Mouse (Mus musculus) left cerebral cortex, adult 2 months (tissue): ENCODE results near the gene Hs6st2. TPM values are rescaled to one million over a fixed set of nuclear protein-coding genes. Genes with fewer than 3 reads are reported as not detected.

Source experiments
- DNase-seq, 2 experiments: peaks; one replicate each; pipeline ENCODE4 v3.0.0; 2021 to 2022; ENCODE audit warnings: low spot score in 2 of 2, mixed read lengths in 1 of 2; ENCODE audit errors: extremely low spot score in 1 of 2
- H3K27ac ChIP-seq: fragments of 200-600 bp; 2 replicates; pipeline ENCODE4 v1.8.1; 2022
- H3K4me3 ChIP-seq: fragments of 200-600 bp; 2 replicates; pipeline ENCODE4 v1.8.1; 2022
- CTCF ChIP-seq: fragments of 200-600 bp; IDR thresholded peaks from 2 replicates; pipeline ENCODE4 v1.8.1; 2022; ENCODE audit warnings: antibody characterized with exemption, mild to moderate bottlenecking, moderate library complexity
- intact Hi-C: fragments of 180-260 bp; cut with DNase I; formaldehyde crosslinking; loops from one replicate; pipeline ENCODE4 v1.15.1; 2025
- total RNA-seq, 2 experiments: library from RNA; stranded (reverse); gene quantifications; 2 replicates each; pipeline ENCODE4 v1.2.3; 2021

Gene Hs6st2
- total RNA-seq, 2 experiments from 2014 or later: 32.3 to 37.6 TPM

DNA sequence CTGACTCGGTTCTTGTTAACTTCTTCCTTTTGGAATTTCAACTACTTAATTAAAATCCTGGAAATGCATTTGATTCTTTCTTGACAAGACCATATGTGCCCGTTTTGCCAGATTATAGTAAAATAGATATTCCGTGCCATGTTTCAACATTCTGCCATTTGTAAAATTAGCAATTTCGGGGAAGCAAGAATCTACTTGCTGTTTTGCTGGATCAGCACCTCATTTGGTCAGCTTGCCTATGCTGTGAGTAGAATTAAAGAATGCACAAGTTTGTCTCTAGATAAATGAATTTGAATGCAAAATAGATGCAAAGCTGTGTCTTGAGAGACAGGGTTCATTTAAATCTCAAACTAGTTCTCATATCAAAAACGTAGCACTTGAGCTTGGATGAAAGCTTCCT, 142.0 kb downstream of the Hs6st2 start:
- no peak overlapping the region for H3K27ac ChIP-seq
- intact Hi-C loops: no loop called here
- no peak overlapping the region for H3K4me3 ChIP-seq
- DNase-seq: no peak
- no peak for TF ChIP-seq CTCF

DNA sequence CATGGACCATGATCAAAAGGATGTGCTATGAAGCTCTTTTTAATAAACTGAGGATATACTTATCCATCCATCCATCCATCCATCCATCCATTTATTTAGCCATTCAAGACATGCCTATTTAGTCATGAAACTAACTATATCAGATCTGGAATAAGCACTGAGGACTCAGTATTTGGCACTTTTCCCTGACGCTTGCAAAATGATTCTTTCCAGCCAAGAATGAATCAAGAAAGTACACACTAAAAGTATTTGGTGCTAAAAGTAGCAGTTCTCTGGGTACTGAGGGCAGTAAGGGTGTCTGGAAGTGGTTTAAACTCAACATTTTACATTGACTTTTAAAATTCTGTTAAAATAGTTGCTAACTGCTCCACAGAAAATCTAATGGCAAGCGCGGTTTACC, 144.6 kb downstream of the Hs6st2 start:
- no peak for TF ChIP-seq CTCF
- intact Hi-C loops: no loop called here
- H3K4me3 ChIP-seq: no peak overlapping the region
- no peak overlapping the region for H3K27ac ChIP-seq
- DNase-seq: no peak

DNA sequence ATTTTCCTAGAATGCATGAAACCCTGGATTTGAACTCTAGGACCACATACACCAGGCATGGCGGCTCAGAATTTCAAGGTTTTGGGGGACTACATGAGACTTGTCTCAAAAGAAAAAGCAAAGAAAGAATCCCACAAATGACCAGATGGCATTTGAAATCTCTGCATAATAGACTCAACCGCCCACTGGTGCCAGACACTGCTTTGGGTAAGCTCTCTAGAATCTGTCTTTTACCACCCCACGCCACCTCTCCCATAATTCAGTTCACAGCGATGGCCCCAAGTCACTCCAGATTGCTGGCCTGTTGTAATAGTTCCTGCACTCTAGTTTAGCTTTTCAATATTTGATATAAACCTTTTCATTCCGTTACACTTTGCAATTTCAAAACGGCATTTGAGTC, 146.4 kb downstream of the Hs6st2 start:
- DNase-seq: peak in 1 of 2 experiments; percentile 11
- Histone ChIP-seq H3K27ac (no peak overlapping the region), H3K4me3 (no peak overlapping the region)
- intact Hi-C loops: no loop called here
- TF ChIP-seq CTCF: no peak

DNA sequence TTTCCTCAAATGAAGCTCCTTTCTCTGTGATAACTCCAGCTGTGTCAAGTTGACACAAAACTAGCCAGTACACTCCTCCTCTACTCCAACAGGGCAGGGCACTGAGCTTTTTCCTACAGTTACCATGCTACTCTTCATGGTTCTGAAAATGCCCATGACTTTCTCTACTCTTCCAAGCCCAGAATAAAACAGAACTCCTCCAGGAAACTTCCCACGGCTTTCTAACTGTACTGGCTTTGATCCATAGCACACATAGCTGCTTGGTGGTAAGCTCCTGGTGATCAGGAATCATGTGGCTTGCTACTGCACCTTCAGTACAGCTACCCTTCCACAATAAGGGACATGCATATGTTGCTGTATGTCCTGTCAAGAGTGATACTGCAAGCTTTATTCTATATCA, 150.5 kb downstream of the Hs6st2 start:
- Histone ChIP-seq H3K4me3 (no peak overlapping the region), H3K27ac (no peak overlapping the region)
- no peak for TF ChIP-seq CTCF
- DNase-seq: no peak
- intact Hi-C loops: no loop called here

DNA sequence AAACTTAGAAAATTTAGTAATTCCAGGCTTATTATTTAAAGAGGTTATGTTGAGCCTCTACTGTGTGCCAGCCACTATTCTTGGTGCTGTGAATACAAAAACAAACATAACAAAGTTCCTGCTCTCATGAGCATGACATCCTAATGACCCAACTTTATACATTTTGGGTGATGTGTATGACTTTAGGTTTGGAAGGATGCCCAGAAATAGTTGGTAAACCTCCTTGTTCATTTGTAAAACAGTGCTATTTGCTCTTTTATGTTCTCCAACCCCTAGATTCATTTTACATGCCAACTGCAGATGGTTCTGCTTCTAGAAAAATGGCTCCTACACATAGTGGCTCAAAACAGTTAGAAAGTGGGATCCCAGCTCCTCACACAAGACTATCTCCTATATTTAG, 153.1 kb downstream of the Hs6st2 start:
- intact Hi-C loops: no loop called here
- no peak for DNase-seq

DNA sequence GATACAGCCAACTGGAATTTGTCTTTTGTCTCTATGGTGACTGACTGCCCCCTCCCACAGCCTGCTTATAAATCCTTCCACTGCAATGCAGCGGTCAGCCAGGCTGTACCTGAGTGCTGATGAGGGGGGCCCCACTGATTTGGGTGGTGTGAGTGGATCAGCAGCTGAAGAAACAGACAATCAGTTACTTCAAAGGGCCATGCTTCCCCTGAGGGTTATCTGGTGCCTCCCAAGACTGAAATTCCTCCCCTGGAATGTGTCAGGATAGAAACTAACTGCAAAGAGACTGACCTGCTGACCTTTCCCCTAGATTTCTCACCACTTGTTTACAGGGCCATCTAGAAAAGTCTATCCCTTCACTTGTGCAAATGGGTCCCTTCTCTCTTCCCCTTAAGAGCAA, 166.8 kb downstream of the Hs6st2 start:
- Histone ChIP-seq H3K4me3 (no peak overlapping the region), H3K27ac (no peak overlapping the region)
- intact Hi-C loops: no loop called here
- no peak for TF ChIP-seq CTCF
- no peak for DNase-seq

More for the DNA sequence above, 153.1 kb downstream of the Hs6st2 start:
- H3K4me3 ChIP-seq: no peak overlapping the region
- TF ChIP-seq CTCF: no peak
- H3K27ac ChIP-seq: no peak overlapping the region

DNA sequence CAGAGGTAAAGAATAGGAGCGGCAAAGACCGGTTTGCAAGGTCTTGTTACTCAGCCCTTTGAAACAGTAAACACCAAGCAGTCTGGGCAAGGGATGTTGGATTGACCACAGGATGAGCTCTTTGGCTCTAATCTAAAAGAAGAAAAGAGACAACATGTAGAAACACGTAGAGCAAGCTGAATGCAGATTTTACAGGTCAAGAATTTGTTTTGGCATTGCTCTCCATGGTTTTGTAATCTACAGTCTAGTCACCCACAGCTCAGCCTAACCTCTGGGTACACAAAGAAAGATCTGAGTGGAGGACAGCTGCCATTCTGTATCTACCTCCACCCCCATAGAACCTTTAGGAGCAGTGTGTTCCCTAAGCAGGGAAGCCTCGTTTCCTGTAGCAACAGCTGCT, 175.1 kb downstream of the Hs6st2 start:
- intact Hi-C loops: no loop called here
- Histone ChIP-seq H3K4me3 (no peak overlapping the region), H3K27ac (no peak overlapping the region)
- no peak for TF ChIP-seq CTCF
- no peak for DNase-seq

DNA sequence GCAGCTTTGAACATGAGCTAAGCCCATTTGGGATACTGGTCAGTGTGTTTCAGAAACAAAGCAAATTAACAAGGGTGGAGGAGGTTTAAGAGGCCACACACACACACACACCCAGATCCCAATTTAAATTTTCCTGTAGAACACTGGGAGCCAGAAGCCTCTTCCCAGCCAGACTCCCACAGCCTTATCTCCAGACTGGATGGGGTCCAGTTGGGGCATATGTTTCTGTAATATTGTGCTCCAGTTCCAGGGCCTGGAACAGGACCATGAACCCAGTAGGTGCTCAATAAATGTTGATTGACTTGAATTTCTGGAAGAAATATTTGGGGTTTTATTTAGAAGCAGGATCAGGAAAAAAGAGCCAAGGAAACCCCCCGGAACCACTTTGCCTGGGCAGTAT, 176.0 kb downstream of the Hs6st2 start:
- Histone ChIP-seq H3K4me3 (no peak overlapping the region), H3K27ac (no peak overlapping the region)
- DNase-seq: no peak
- intact Hi-C loops: no loop called here
- no peak for TF ChIP-seq CTCF

DNA sequence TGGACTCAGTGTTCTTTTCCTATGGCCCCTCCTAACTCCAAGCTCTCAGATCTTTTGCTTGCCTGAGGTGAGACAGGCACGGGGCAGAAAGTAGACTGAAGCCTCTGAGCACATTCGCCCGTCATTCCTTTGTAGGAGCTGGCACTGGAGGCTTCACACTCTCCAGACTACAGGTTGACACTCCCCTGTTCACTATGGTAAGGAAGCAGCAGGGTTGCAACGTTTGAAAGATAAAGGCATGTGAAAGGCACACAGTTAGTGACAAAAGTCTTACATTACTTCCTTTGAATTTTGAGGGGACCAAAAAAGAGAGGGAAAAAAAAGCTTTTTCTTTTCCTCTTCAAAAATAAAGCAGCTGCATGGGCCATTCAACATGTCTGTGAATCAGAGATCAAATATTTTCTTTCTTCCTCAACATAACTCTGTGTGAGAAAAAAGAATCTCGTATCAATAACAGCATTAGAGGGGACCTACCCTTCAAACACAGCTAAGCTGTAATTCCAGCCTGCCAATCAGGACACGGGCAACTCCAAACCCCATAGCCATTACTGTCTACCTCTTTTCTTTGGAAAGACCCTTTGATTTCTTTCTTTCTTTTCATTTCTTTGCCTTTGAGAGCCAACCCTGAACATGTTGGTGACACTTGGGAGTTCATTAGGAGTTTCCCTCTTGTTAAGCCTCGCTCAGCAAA, 177.7 kb downstream of the Hs6st2 start:
- no peak for TF ChIP-seq CTCF
- intact Hi-C loops: no loop called here

DNA sequence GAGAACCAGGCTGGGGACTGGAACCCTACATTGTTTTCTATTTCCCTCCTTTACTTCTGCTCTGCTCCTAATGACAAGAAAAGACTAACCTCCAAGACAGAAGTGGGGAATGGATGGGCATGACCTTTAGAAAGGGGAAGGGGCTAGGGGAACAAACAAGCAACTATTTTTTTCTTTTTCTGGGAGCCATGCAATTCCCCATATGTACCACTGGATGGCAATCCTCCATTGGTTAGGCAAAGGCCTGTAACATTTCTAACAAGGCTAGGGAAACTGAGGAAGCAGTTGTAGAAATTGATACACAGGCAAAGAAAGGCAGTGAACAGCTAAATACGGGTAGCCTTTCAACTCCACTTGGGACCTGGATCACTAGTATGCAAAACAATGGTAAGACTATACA, 183.8 kb downstream of the Hs6st2 start:
- DNase-seq: no peak
- peak; percentile 65 for TF ChIP-seq CTCF
- Histone ChIP-seq H3K27ac (no peak overlapping the region), H3K4me3 (no peak overlapping the region)
- intact Hi-C loops: loop anchor here (5.0 to 10.0 kb wide), 3 partner anchors 179 to 877 kb away; no protein-coding TSS in a partner anchor

More for the DNA sequence above, 177.7 kb downstream of the Hs6st2 start:
- H3K27ac ChIP-seq: no peak overlapping the region
- no peak for DNase-seq
- H3K4me3 ChIP-seq: no peak overlapping the region

DNA sequence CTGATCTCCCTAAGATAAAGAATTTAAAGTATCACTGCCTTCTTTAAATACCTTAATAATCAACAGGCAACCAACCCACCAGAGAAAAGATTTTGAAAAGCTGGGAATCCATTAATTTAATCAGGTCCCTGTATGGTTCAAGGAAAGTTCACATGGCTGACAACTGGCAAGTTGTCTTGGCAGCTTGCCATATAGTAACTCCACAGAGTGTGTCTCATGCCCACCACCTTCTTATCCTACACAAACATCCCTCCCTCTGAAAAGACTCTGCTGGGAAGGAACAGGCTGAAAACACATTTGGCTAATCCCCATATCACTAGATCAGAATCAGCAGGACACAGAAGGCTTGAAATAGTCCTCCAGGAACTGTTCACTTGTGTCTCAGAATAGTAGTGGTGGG, 193.3 kb downstream of the Hs6st2 start:
- intact Hi-C loops: no loop called here
- no peak for DNase-seq
- Histone ChIP-seq H3K4me3 (no peak overlapping the region), H3K27ac (no peak overlapping the region)
- no peak for TF ChIP-seq CTCF

DNA sequence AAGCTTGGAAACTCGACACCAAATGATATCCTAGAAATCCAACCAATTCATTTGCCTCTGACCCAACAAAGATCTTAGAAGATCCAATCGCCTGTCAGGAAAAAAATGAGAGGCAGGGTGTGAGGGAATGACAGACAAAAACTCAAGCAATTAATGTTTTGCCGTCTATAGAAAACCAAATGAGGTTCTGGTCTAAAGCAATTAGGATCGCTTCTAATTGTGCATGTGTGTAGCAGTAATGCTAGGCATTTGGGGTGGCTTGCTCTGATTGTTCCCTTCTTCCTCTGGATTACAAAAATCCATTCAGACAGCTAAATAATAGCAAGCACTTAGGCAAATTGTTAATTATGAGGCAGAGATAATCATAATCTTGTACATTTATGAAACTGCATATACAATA, 212.2 kb downstream of the Hs6st2 start:
- no peak for TF ChIP-seq CTCF
- no peak for DNase-seq
- intact Hi-C loops: no loop called here
- H3K4me3 ChIP-seq: no peak overlapping the region
- H3K27ac ChIP-seq: no peak overlapping the region

DNA sequence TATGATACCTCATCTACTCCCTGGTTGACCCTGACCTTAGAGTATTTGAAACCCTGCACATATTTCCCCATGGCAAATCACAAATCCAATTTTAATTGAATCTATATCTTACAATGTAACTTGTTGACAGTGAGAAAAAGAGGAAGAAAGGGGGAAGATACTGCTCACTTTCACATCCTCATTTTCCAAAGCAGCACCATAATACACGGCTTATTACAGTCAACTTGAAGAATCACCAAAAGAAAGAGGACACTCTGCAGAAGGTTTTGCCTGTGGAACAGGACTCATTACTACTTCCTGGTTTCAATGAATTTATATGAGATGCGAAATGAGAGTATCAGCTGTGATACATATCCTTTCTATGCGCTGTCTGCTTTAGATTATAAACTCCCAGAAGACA, 220.2 kb downstream of the Hs6st2 start:
- Histone ChIP-seq H3K27ac (no peak overlapping the region), H3K4me3 (no peak overlapping the region)
- no peak for TF ChIP-seq CTCF
- intact Hi-C loops: no loop called here
- no peak for DNase-seq
